Mouse (Mus musculus) G1E-ER4 (cell line): ENCODE measurements around the gene Tmf1. TPM values are rescaled to one million over a fixed set of nuclear protein-coding genes. Genes with fewer than 3 reads are reported as not detected.

Experiments used
- GATA1 ChIP-seq: IDR thresholded peaks from one replicate; pipeline ENCODE4 v1.8.0; 2012; ENCODE audit warnings: low read length, inconsistent platforms
- polyA plus RNA-seq: library from polyadenylated mRNA; stranded (reverse); fragments of >175 nt; gene quantifications from 2 replicates; pipeline ENCODE4 v1.2.3, GENCODE M21; 2012

Gene Tmf1
- polyA plus RNA-seq, 1 experiment, result 6.5 TPM

GRCm38 (mm10) chr6:97142611-97143010 is 36.3 kb downstream of the Tmf1 start:
- TF ChIP-seq GATA1, result no peak

- no peak for TF ChIP-seq GATA1
Measured at GRCm38 (mm10) chr6:97141811-97142210, 37.1 kb downstream of the Tmf1 start.

- no peak for TF ChIP-seq GATA1
Measured at GRCm38 (mm10) chr6:97132707-97133303, 46.1 kb downstream of the Tmf1 start.

GRCm38 (mm10) chr6:97131808-97132207 is 47.1 kb downstream of the Tmf1 start:
- no peak for TF ChIP-seq GATA1

- no peak for TF ChIP-seq GATA1
Measured at GRCm38 (mm10) chr6:97130979-97131378, 47.9 kb downstream of the Tmf1 start.

GRCm38 (mm10) chr6:97124336-97125010 is 54.4 kb downstream of the Tmf1 start:
- no peak for TF ChIP-seq GATA1

- TF ChIP-seq GATA1, result no peak
Measured at GRCm38 (mm10) chr6:97120922-97121321, 58.0 kb downstream of the Tmf1 start.

- TF ChIP-seq GATA1, result no peak
Measured at GRCm38 (mm10) chr6:97118327-97118726, 60.6 kb downstream of the Tmf1 start.

- TF ChIP-seq GATA1, result no peak
Measured at GRCm38 (mm10) chr6:97116896-97117295, 62.0 kb downstream of the Tmf1 start.

GRCm38 (mm10) chr6:97114821-97115220 is 64.1 kb downstream of the Tmf1 start:
- TF ChIP-seq GATA1, result no peak

GRCm38 (mm10) chr6:97112177-97112576 is 66.7 kb downstream of the Tmf1 start:
- no peak for TF ChIP-seq GATA1

GRCm38 (mm10) chr6:97106777-97107176 is 72.1 kb downstream of the Tmf1 start:
- TF ChIP-seq GATA1, result no peak

- TF ChIP-seq GATA1, result no peak
Measured at GRCm38 (mm10) chr6:97106106-97106505, 72.8 kb downstream of the Tmf1 start.

GRCm38 (mm10) chr6:97104264-97104852 is 74.6 kb downstream of the Tmf1 start:
- TF ChIP-seq GATA1, result no peak

Other genes with a start within 250 kb of the Tmf1 start
- not detected in 2 replicates for gene Fam19a4, start 118.7 kb downstream of the Tmf1 start, polyA plus RNA-seq
- gene Eogt, start 29.9 kb downstream of the Tmf1 start, polyA plus RNA-seq, result 0.49 and 0.66 TPM in 2 replicates
- 10.6 and 12.1 TPM in 2 replicates for gene Uba3, start 26.5 kb upstream of the Tmf1 start, polyA plus RNA-seq
- gene Arl6ip5, start 31.6 kb upstream of the Tmf1 start, polyA plus RNA-seq, result 11.6 and 30.5 TPM in 2 replicates
- gene Lmod3, start 73.6 kb upstream of the Tmf1 start, polyA plus RNA-seq, result not detected in 2 replicates